In the genomic region with DNA sequence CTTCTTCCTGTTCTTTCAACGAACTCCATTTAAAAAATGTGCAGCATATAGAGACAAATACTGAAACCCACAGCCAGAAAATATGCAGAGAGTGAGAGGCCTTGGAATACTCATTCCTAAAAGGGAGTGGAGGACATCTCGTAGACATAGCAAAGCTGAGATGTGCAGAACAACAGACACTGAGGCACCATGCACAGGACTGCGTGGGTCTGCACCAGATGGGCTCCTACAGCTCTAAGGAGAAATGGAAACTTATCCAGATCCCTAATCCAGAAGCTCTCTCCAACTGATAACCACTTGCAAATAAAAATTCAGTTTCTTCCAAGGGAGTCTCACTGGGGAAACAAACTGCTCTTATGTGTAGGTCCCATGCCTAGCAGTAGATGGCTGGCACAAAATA, we compare ENCODE assay signal across 17 mouse cellular contexts.
"Had no signal": no experiment of that assay in that cellular context is flagged by ENCODE, and none has a peak within 500 bp of the region (broad histone marks: within the 10 kb centered on the region; RNA-seq: fewer than 3 reads in every experiment).

No protein-coding gene starts in this region.

- DNase-seq: kidney, adult 8-10 months; kidney, postnatal 25 days; lung, adult 2 months; lung, postnatal 36 days; midbrain, embryonic 14.5 days; thymus, adult 2 months; thymus, postnatal 36 days had no signal

- H3K9ac ChIP-seq: hindbrain, embryonic 15.5 days; liver, embryonic 15.5 days; neural tube, embryonic 15.5 days had no signal

- H3K4me1 ChIP-seq: hindbrain, embryonic 15.5 days; limb, embryonic 10.5 days; liver, embryonic 15.5 days; midbrain, embryonic 10.5 days; neural tube, embryonic 15.5 days had no signal

- ATAC-seq: inflammation-experienced regulatory T-cells, adult 6 months; intestine, postnatal 0 days; lung, postnatal 0 days had no signal

- H3K4me2 ChIP-seq: hindbrain, embryonic 15.5 days; liver, embryonic 11.5 days; liver, embryonic 15.5 days; neural tube, embryonic 15.5 days had no signal

- H3K36me3 ChIP-seq: hindbrain, embryonic 15.5 days; limb, embryonic 10.5 days; liver, embryonic 15.5 days; midbrain, embryonic 10.5 days; neural tube, embryonic 15.5 days had no signal

- H3K27ac ChIP-seq: hindbrain, embryonic 15.5 days; limb, embryonic 10.5 days; liver, embryonic 15.5 days; midbrain, embryonic 10.5 days; neural tube, embryonic 15.5 days had no signal

- H3K27me3 ChIP-seq: hindbrain, embryonic 15.5 days; liver, embryonic 15.5 days; neural tube, embryonic 15.5 days had no signal

- H3K9me3 ChIP-seq: hindbrain, embryonic 15.5 days; limb, embryonic 10.5 days; liver, embryonic 15.5 days; midbrain, embryonic 10.5 days; neural tube, embryonic 15.5 days had no signal

- H3K4me3 ChIP-seq: hindbrain, embryonic 15.5 days; limb, embryonic 10.5 days; liver, embryonic 15.5 days; midbrain, embryonic 10.5 days; myocyte; neural tube, embryonic 15.5 days had no signal
